Mouse (Mus musculus) kidney, postnatal 0 days (tissue): ENCODE results near the gene Pigyl. TPM values are rescaled to one million over a fixed set of nuclear protein-coding genes. Genes with fewer than 3 reads are reported as not detected.

Source experiments
- ATAC-seq: fragments of 200-750 bp; cut with Nextera tagmentation; replicated peaks from 2 replicates; pipeline ENCODE4 v1.8.0; 2017; ENCODE audit warnings: low read depth, moderate number of reproducible peaks, moderate TSS enrichment, moderate library complexity; ENCODE audit not compliant: low FRiP score
- DNase-seq: peaks from one replicate; pipeline ENCODE4 v3.0.0-alpha.2; 2016; ENCODE audit warnings: low spot score
- H3K27ac ChIP-seq: fragments of 300-500 bp; sonication (generic); 2 replicates; pipeline ENCODE4 v1.5.1; 2014; ENCODE audit warnings: mild to moderate bottlenecking
- H3K27me3 ChIP-seq: fragments of 300-500 bp; sonication (generic); 2 replicates; pipeline ENCODE4 v1.6.1; 2014; ENCODE audit warnings: low read length, mixed read lengths; ENCODE audit not compliant: insufficient read depth
- H3K36me3 ChIP-seq: fragments of 300-500 bp; sonication (generic); 2 replicates; pipeline ENCODE4 v1.6.1; 2014; ENCODE audit warnings: low read length, mixed read lengths; ENCODE audit not compliant: insufficient read depth
- H3K4me1 ChIP-seq: fragments of 300-500 bp; sonication (generic); replicated peaks from 2 replicates; pipeline ENCODE4 v1.6.1; 2014; ENCODE audit warnings: antibody characterized with exemption, low read length, mixed read lengths; ENCODE audit not compliant: insufficient read depth
- H3K4me2 ChIP-seq: fragments of 300-500 bp; sonication (generic); 2 replicates; pipeline ENCODE4 v1.6.1; 2014; ENCODE audit warnings: mild to moderate bottlenecking, low read length, moderate library complexity, mixed read lengths
- H3K4me3 ChIP-seq: fragments of 300-500 bp; sonication (generic); replicated peaks from 2 replicates; pipeline ENCODE4 v1.5.1; 2014; ENCODE audit warnings: low read depth, low read length
- H3K9ac ChIP-seq: fragments of 300-500 bp; sonication (generic); 2 replicates; pipeline ENCODE4 v1.6.1; 2014; ENCODE audit warnings: low read depth, low read length
- H3K9me3 ChIP-seq: fragments of 300-500 bp; sonication (generic); replicated peaks from 2 replicates; pipeline ENCODE4 v1.6.1; 2016; ENCODE audit warnings: low read length, inconsistent platforms, mixed read lengths
- CTCF ChIP-seq: IDR thresholded peaks from 2 replicates; pipeline ENCODE4 v1.5.1; 2016; ENCODE audit warnings: antibody characterized with exemption, low read depth, mild to moderate bottlenecking, moderate library complexity
- WGBS: fragments of 180-500 bp; shearing (Covaris S2); extraction: QIAGEN DNeasy Blood & Tissue Kit; methylation state at CpG from one replicate; pipeline ENCODE4 v1.1.7; 2014; 5-methylcytosine and 5-hydroxymethylcytosine counted together
- microRNA-seq: library from miRNA; unstranded; fragments of <30 nt; microRNA quantifications from one replicate; pipeline ENCODE4, GENCODE M21; 2016
- polyA plus RNA-seq: library from polyadenylated mRNA; unstranded; fragments of >200 nt; fragmentation: Nextera tagmentation; extraction: Ambion mirVana; gene quantifications from 2 replicates; pipeline ENCODE4 v1.2.1, GENCODE M21; 2015

The Pigyl gene
- polyA plus RNA-seq, 1 experiment from 2014 or later, result 111 TPM

GRCm38 (mm10) chr9:22167751-22168150 lies 11.1 kb downstream of the Pigyl start:
- 96% methylated on average over 4 of the region's 4 CpGs for WGBS
- Histone ChIP-seq H3K36me3 (no peaks in the 10 kb centered on the region), H3K4me1 (no peaks in the 10 kb centered on the region), H3K9ac (no peak overlapping the region), H3K9me3 (no peaks in the 10 kb centered on the region), H3K4me3 (no peak overlapping the region), H3K27me3 (no peaks in the 10 kb centered on the region), H3K27ac (no peak overlapping the region), H3K4me2 (no peak overlapping the region)
- TF ChIP-seq CTCF, result no peak
- no peak for ATAC-seq
- DNase-seq, result no peak

- Histone ChIP-seq H3K27me3 (no peaks in the 10 kb centered on the region), H3K4me3 (no peak overlapping the region), H3K9ac (no peak overlapping the region), H3K36me3 (no peaks in the 10 kb centered on the region), H3K4me1 (no peaks in the 10 kb centered on the region), H3K27ac (no peak overlapping the region), H3K4me2 (no peak overlapping the region), H3K9me3 (no peaks in the 10 kb centered on the region)
- TF ChIP-seq CTCF, result no peak
- ATAC-seq (no peak), DNase-seq (no peak)
- 89% methylated on average over 11 of the region's 11 CpGs for WGBS
Measured at GRCm38 (mm10) chr9:22169327-22169726, 12.7 kb downstream of the Pigyl start.

GRCm38 (mm10) chr9:22172318-22172717 lies 15.7 kb downstream of the Pigyl start:
- DNase-seq (no peak), ATAC-seq (no peak)
- no peak overlapping the region for H3K4me3 ChIP-seq
- no peaks in the 10 kb centered on the region for H3K4me1 ChIP-seq
- WGBS, result 78% methylated on average over 4 of the region's 4 CpGs
- H3K27me3 ChIP-seq, result no peaks in the 10 kb centered on the region
- H3K4me2 ChIP-seq, result no peak overlapping the region
- no peaks in the 10 kb centered on the region for H3K36me3 ChIP-seq
- no peak for TF ChIP-seq CTCF
- H3K9ac ChIP-seq, result no peak overlapping the region
- H3K9me3 ChIP-seq, result no peaks in the 10 kb centered on the region; the same call in 1 of the 2 replicates
- no peak overlapping the region for H3K27ac ChIP-seq

DNA sequence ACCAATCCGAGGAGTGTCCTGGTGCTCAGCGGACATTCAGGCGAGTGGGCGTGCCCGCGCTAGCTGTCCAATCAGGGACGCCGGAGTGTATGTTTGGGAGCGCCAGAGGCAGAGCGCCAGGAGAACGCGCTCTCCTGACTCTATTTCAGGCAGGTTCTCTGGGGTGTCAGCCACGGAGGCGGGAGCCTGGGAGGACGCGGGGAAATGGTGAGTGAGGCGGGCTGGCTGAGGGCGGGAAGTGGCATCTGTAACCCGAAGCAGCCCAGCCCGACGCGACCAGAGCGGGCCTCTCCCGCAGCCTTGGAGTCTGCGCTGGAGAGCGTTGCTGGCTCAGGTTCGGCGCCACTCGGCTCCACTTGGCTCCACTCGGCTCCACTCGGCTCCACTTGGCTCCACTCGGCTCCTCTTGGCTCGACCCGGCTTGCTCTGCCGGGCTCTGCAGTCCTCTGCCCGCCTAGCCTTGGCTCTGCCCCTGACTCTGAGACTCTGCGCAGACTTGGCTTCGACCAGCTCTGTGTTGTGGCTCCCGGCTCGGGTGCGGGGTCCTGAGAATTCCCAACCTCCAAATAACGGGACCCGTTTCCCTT lies 31.5 kb downstream of the Pigyl start, which contains the start of gene Zfp872:
Gene Zfp872 (plus strand): TSS at position 66 of the 587 bp plus-strand sequence.
- 16% methylated on average over 43 of the region's 43 CpGs for WGBS
- H3K9me3 ChIP-seq, result no peaks in the 10 kb centered on the region
- H3K36me3 ChIP-seq, result no peaks in the 10 kb centered on the region
- H3K4me3 ChIP-seq, result peak within 1 kb of the TSS; percentile 20
- peak within 1 kb of the TSS; percentile 31; the same call in 1 of the 2 replicates for H3K9ac ChIP-seq
- ATAC-seq (peak; percentile 63), DNase-seq (peak; percentile 38)
- H3K4me1 ChIP-seq, result no peaks in the 10 kb centered on the region
- no peak for TF ChIP-seq CTCF
- H3K27me3 ChIP-seq, result no peaks in the 10 kb centered on the region
- H3K4me2 ChIP-seq, result peak within 1 kb of the TSS; percentile 59
- H3K27ac ChIP-seq, result no peak within 1 kb of the TSS

DNA sequence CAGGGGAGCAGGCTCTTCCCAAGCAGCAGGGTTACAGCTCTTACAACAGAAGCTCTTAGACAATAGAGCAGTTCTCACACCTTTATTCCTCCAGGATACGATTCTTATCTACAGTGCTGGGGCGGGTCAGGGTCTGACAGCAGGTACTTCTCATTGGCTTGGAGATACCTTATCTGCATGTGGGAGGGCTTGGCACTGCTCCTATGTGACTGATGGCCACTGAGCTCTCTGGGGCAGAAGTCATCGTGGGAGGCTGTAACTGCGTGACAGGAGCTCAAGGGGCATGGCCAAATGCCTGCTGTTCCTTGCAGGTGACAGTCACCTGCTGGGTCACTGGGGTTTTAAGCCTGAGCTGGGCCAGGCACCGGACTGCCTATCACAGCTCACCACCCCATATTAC lies 39.8 kb downstream of the Pigyl start:
- H3K4me2 ChIP-seq, result no peak overlapping the region
- no peak overlapping the region for H3K9ac ChIP-seq
- no peaks in the 10 kb centered on the region for H3K36me3 ChIP-seq
- DNase-seq, result no peak
- ATAC-seq, result no peak
- WGBS, result 35% methylated on average over 5 of the region's 5 CpGs
- H3K27ac ChIP-seq, result no peak overlapping the region
- TF ChIP-seq CTCF, result no peak
- peaks cover 19% of the 10 kb centered on the region for H3K9me3 ChIP-seq
- no peak overlapping the region for H3K4me3 ChIP-seq
- H3K27me3 ChIP-seq, result no peaks in the 10 kb centered on the region
- H3K4me1 ChIP-seq, result no peaks in the 10 kb centered on the region

Small RNA genes within 50 kb of the gene (microRNA-seq; reads per million reads assigned to microRNA genes)
- gene Mir7084, result not detected

Other genes starting within 250 kb of the Pigyl start
- gene Rab3d, start 238.7 kb upstream of the Pigyl start, polyA plus RNA-seq, result 12.0 and 13.3 TPM in 2 replicates
- 1.8 and 2.0 TPM in 2 replicates for gene Ccdc159, start 229.4 kb upstream of the Pigyl start, polyA plus RNA-seq
- 82.9 and 83.7 TPM in 2 replicates for gene Tmem205, start 229.3 kb upstream of the Pigyl start, polyA plus RNA-seq
- 4.3 and 4.8 TPM in 2 replicates for gene Plppr2, start 219.8 kb upstream of the Pigyl start, polyA plus RNA-seq
- gene Swsap1, start 201.1 kb upstream of the Pigyl start, polyA plus RNA-seq, result 7.5 and 8.1 TPM in 2 replicates
- gene Epor, start 193.3 kb upstream of the Pigyl start, polyA plus RNA-seq, result 16.1 and 17.2 TPM in 2 replicates
- gene Rgl3, start 167.4 kb upstream of the Pigyl start, polyA plus RNA-seq, result 26.8 and 29.2 TPM in 2 replicates
- gene Ccdc151, start 154.2 kb upstream of the Pigyl start, polyA plus RNA-seq, result 1.2 and 1.4 TPM in 2 replicates
- gene Prkcsh, start 154.0 kb upstream of the Pigyl start, polyA plus RNA-seq, result 79.6 and 92.8 TPM in 2 replicates
- 0.05 and 0.12 TPM in 2 replicates for gene Elavl3, start 104.8 kb upstream of the Pigyl start, polyA plus RNA-seq
- gene Gm49318, start 85.6 kb upstream of the Pigyl start, polyA plus RNA-seq, result not detected in 2 replicates
- 8.3 and 8.9 TPM in 2 replicates for gene Zfp653, start 85.5 kb upstream of the Pigyl start, polyA plus RNA-seq
- 56.2 and 61.3 TPM in 2 replicates for gene Ecsit, start 71.4 kb upstream of the Pigyl start, polyA plus RNA-seq
- 27.9 and 30.8 TPM in 2 replicates for gene Cnn1, start 57.6 kb upstream of the Pigyl start, polyA plus RNA-seq
- 160 and 172 TPM in 2 replicates for gene Elof1, start 39.7 kb upstream of the Pigyl start, polyA plus RNA-seq
- gene Acp5, start 21.1 kb upstream of the Pigyl start, polyA plus RNA-seq, result 6.2 and 6.3 TPM in 2 replicates
- 0.11 and 0.18 TPM in 2 replicates for gene Zfp872, start 31.2 kb downstream of the Pigyl start, polyA plus RNA-seq
- 12.6 and 14.5 TPM in 2 replicates for gene Zfp809, start 68.9 kb downstream of the Pigyl start, polyA plus RNA-seq
- 3.1 and 3.3 TPM in 2 replicates for gene Zfp599, start 103.0 kb downstream of the Pigyl start, polyA plus RNA-seq
- gene Zfp810, start 150.8 kb downstream of the Pigyl start, polyA plus RNA-seq, result 16.9 and 18.2 TPM in 2 replicates
- gene Anln, start 232.3 kb downstream of the Pigyl start, polyA plus RNA-seq, result 15.3 and 17.7 TPM in 2 replicates